Mouse (Mus musculus) right cerebral cortex, postnatal 14 days (tissue): Measurements from ENCODE around the gene Palb2.
A peak's percentile ranks its signal among the peaks of the same experiment; 100 is the strongest.

Experiments
- DNase-seq: peaks from one replicate; pipeline ENCODE4 v3.0.0; 2022

Palb2 gene

DNA sequence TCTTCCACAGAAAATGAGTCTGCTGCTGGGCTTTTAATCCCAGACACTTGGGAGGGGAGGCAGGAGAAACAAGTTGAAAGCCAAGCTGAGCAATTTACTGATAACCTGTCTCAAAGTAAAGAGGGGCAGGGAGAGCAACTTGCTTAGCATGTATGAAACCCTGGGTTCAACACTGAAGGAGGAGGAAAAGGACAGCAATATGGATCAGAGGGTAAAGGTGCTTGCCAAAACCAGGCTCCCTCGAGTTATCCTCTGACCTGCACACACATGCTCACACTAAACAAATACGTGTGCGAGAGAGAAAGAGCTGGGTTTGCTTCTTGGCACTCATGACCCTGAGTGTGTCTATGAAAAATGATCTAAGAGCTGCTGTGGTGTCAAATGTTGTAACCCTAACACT is 34.8 kb downstream of the Palb2 start:
- DNase-seq, result no peak

- no peak for DNase-seq
Measured at GRCm38 (mm10) chr7:122094564-122095330, 38.0 kb downstream of the Palb2 start.

DNA sequence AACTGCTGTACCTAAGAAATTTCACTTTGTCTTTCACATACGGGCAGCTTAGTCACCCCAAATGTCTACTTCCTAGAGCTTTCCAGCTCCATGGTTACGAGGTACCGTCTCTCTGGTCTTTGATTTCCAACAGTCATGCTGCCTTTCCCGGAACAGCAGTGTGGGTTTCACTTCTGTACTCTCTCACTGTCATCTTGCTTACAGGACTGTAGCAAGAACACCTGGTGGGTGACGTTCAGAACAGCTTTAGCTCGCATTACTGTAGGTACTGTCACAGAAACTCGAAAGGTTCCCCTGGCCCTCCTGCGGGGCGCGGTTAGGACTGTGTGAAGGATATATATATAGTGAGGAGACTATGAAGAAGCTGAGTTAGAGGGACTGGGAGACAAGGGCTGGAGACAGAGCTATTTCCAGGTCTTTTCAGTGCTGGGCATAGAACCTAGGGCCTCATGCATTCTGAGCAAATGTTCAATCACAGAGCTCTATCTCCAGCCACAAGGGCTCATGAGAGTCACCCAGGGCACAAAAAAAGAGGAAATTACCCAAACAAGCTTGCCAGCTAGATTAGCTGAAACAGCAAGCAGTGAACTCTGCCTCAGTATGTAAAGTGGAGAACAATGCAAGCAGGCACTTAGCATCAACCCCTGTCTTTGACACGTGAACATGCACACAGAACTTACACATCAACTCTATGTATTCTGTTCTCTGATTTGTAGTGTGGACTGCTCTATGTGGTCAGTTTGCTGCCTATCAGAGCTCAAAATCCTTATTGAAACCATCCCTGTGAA is 45.4 kb downstream of the Palb2 start:
- DNase-seq, result no peak

DNA sequence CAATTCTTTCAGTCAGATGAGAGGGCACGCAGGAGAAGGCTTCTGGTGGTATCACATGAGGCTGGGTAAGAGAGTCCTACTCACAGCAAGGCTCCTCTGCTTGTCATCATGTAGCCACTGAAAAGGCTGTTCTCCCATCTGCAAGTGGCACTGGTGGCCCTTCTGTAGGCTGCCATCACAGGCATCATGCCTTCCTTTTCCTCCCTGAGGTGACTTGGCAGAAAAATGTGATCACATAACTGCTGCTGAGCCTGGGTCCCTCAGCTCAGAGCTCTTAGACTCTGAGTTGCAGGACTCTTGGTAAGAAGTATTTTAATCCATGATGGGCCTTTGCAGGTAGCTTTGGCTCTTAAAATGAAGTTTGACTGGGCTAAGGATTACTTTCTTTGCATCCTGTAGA is 51.7 kb downstream of the Palb2 start:
- DNase-seq, result no peak

DNA sequence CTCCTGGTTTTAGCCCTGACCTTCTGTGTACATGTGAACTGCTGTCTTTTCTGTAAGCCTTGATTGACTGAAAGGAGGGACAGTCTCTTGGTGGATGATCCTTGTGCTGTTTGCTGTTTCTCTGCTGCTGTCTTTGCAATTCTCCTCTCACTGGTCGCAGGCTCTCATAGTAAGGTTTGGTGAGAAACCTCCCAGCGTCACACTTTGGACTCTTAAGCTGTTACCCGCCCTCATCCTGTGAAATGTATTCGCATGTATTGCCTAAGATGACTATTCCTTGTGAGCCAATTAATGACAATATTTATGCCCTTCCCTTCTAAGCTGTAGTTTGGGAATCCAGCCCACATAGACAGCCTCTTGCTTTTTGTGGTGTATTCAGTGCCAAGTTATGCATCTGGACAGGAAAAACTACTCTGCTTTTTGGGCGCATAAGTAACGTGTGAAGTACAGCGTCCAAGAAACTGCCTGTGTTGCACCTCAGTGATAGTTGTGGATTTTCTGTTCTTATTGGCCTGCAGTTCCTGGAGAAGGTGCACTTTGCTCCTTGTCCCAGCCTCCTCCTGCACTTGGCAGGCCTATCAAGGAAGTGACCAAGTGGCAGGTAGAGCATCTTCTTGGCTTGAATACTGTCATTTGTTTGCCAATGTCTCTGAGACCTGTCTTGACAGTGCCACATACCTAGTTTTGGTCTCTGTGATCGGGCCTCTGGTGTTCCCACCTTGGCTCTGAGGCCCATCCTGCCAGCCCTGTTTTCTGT is 52.8 kb downstream of the Palb2 start:
- DNase-seq, result no peak

DNA sequence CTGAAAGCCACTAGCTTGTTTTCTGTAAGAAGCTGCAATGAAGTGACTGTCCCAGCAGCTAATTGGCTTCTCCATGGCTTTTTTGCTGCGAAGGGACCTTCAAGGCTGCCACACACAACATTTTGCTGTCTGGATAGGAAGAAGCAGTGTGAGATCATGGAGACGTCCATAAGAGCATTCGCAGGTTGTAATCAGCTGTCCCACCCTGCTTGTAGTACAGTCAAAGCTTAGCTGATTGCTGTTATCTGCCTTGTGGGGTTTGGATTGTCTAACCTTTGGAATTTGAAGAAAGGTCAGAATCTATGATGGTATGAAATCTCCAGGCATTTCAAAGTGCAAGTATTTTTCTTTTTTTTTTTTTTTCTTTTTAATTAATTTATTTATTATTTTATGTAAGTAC is 58.4 kb downstream of the Palb2 start:
- DNase-seq, result no peak

DNA sequence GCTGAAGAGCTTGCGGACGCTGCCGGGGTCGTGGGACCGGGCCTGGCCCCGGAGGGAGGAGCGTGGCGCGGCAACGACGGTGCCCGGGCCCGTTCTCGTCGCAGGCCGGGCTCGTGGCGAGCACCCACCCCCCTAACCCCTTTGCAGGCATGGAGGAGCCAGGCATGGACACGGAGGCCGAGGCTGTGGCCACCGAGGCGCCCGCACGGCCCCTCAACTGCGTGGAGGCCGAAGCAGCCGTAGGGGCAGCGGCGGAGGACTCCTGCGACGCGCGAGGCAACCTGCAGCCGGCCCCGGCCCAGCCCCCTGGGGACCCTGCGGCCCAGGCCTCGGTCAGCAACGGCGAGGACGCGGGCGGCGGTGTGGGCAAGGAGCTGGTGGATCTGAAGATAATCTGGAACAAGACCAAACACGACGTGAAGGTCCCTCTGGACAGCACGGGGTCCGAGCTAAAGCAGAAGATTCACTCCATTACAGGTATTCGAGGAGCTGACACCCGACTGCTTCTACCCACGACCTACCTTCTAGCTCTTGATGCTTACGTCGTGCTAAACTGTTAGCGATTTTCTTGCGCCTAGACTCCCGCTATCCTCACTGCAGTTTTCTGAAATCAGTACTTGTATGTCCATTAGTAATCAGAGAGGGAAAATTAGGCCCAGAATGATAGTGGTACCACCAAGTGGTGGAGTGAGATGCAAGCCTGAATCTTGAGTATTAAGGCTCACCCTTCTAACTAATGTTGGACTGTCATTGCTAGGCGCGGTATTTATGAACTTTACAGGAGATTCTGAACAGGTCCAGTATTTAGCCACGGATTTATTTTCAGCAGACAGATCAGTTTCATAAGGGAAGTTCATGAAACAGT is 65.0 kb downstream of the Palb2 start:
- peak; percentile 20 for DNase-seq

DNA sequence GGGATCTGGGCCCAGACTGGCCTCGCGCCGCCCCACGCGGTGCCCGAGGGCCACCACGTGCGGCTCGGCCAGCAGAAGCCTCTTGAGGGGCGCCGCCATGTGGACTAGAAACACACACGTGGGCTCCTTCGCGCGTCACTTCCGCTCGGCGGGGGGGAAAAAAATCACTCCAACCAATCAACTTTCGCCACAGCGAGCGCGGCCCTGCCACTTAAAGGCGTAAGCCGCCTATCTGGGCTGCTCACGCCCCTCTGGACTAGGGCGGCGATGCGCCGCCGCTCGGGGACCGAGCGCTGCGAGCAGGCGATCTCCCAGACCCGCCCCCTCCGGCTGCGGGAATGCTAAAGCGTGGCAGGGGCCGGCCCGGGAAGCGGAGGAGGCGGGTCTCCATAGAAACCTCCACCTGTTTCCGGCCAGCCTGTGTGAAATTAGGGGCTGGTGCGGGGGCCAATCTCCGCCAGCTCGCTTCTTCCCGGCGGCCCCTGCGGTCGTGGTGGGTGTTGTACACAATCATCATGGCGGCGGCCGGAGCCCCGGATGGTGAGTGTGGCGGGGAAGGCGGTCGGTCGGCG is 65.8 kb downstream of the Palb2 start, which contains the start of the genes Ubfd1 and Ears2:
Gene Ubfd1, plus strand, starts transcription at position 231 of the 572 bp plus-strand sequence.
Gene Ears2, minus strand, starts transcription at position 319 of the 572 bp plus-strand sequence.
- peak; percentile 94 for DNase-seq

DNA sequence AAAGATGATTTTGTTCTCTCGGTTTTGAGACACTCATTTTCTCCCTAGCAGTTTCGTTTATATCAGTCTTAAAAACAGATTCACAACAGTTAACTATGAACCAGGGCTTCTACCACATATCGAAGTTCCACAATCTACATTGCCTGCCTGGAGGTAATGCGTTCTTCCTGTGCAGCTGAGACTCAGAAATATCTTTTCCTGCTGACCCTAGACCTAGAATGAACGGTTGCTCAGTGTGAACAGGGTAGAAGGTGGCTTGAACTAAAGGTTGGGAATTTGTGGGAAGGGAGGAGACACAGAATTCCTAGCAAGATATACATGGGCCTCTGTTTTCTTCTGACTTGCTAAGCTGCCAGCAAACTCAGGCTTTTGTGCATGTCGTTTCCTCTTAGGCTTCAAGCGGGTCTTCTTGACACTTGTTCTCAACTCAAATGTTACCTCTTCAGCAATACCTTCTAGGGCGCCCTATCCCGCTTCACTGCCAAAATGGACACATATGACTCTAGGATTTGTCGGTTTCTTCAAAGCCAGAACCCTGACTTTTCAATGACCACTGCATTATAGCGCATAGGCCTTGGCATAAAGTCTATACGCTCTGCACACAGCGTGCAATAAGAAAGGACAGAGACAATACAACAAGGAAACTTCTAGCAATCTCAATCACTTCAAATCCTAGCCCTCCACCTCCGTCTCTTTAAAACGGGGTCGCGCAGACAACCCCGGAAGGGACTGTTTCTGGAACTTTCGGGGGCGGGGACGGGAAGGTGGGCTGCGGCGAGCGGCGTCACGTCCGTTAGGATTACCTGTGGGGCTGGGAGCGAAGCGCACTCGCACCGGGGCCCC is 66.5 kb downstream of the Palb2 start:
- no peak for DNase-seq

DNA sequence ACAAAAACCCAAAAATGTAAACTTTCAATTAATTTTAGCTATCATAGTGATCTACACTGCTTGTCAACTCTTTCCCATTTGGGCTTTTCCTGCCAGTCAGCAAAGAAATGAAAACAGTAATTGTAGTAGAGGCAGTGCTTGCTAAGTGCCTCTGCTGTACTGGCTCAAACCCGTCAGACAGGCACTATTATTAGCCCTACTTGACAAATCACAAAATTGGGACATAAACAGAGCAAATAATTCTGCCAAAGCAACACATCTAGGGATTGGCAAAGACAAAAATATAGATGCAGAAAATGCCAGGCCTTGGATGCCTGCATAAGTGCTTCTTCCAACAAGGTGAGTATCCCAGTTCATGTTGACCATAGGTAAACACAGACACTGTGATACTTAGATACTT is 67.1 kb downstream of the Palb2 start:
- DNase-seq, result no peak
